ENCODE assay signal across 8 mouse cellular contexts in genomic region chr1:190168761-190169671, GRCm38 (mm10). TPM values are rescaled to one million over a fixed set of nuclear protein-coding genes. Genes with fewer than 3 reads are reported as not detected.
DNase-seq lines count a peak whose midpoint lies in the region; ATAC-seq and TF ChIP-seq lines count a peak whose summit lies in the region.

No protein-coding gene starts in this region.

- no peak for TF ChIP-seq CTCF in testis, adult 2 months (IDR thresholded peaks at IDR 0.05; ENCODE audit: control insufficient read depth, insufficient read depth, insufficient replicate concordance, low read depth, low read length)
- no peak for TF ChIP-seq CTCF in liver, postnatal 0 days (IDR thresholded peaks at IDR 0.05; ENCODE audit: low read depth)

- H3K27ac ChIP-seq in testis, adult 2 months (ENCODE audit: control insufficient read depth, insufficient read depth, low read depth, low read length) = no peak overlapping the region
- no peak overlapping the region; the same call in 1 of the 2 replicates for H3K27ac ChIP-seq in embryonic facial prominence, embryonic 14.5 days (replicated peaks; ENCODE audit: low read depth, low read length)
- H3K27ac ChIP-seq in hindbrain, embryonic 15.5 days (replicated peaks) = peak overlapping the region; percentile 83
- H3K27ac ChIP-seq in liver, postnatal 0 days (ENCODE audit: low read depth) = peak overlapping the region; percentile 90

- DNase-seq in testis, postnatal 14 days (ENCODE audit: low spot score) = no peak
- peak; percentile 63 for DNase-seq in embryonic facial prominence, embryonic 14.5 days (ENCODE audit: low spot score)
- peak; percentile 40 for DNase-seq in liver, postnatal 0 days
- DNase-seq in frontal cortex, postnatal 25 days (ENCODE audit: low spot score in 2 of 2) = no peak
- no peak for DNase-seq in c-Kit-positive CD71-positive TER-119-positive erythroid progenitor cells, embryonic 14.5 days (ENCODE audit: low spot score)
- no peak for DNase-seq in ovary, adult 18-20 months (ENCODE audit: low spot score)

- H3K9me3 ChIP-seq in embryonic facial prominence, embryonic 14.5 days (ENCODE audit: control insufficient read depth, low read length) = no peaks in the 10 kb centered on the region
- no peaks in the 10 kb centered on the region for H3K9me3 ChIP-seq in hindbrain, embryonic 15.5 days
- H3K9me3 ChIP-seq in liver, postnatal 0 days (ENCODE audit: low read length) = no peaks in the 10 kb centered on the region

- H3K4me1 ChIP-seq in testis, adult 2 months (ENCODE audit: control insufficient read depth, insufficient read depth, low read length) = peaks cover 9% of the 10 kb centered on the region
- peaks cover 8% of the 10 kb centered on the region for H3K4me1 ChIP-seq in embryonic facial prominence, embryonic 14.5 days (ENCODE audit: control insufficient read depth, insufficient read depth, low read length)
- H3K4me1 ChIP-seq in hindbrain, embryonic 15.5 days (replicated peaks) = peaks cover 52% of the 10 kb centered on the region
- peaks cover 2% of the 10 kb centered on the region; the same call in 1 of the 2 replicates for H3K4me1 ChIP-seq in liver, postnatal 0 days (ENCODE audit: insufficient read depth)

- no peak for TF ChIP-seq POLR2A in testis, adult 2 months (IDR thresholded peaks at IDR 0.05; ENCODE audit: control insufficient read depth, low read depth, low read length)

- H3K9ac ChIP-seq in embryonic facial prominence, embryonic 14.5 days (ENCODE audit: low read depth, low read length) = peak overlapping the region; percentile 62
- peak overlapping the region; percentile 57 for H3K9ac ChIP-seq in hindbrain, embryonic 15.5 days
- H3K9ac ChIP-seq in liver, postnatal 0 days (replicated peaks) = peak overlapping the region; percentile 80

- peak overlapping the region; percentile 40 for H3K4me3 ChIP-seq in testis, adult 2 months (ENCODE audit: control insufficient read depth, low read depth, low read length)
- H3K4me3 ChIP-seq in embryonic facial prominence, embryonic 14.5 days (ENCODE audit: low read depth, low read length) = peak overlapping the region; percentile 53
- H3K4me3 ChIP-seq in hindbrain, embryonic 15.5 days = peak overlapping the region; percentile 62
- peak overlapping the region; percentile 65 for H3K4me3 ChIP-seq in liver, postnatal 0 days (ENCODE audit: low read depth, low read length)

- H3K36me3 ChIP-seq in testis, adult 2 months (ENCODE audit: control insufficient read depth, insufficient read depth, low read length) = no peaks in the 10 kb centered on the region
- no peaks in the 10 kb centered on the region for H3K36me3 ChIP-seq in embryonic facial prominence, embryonic 14.5 days (ENCODE audit: control insufficient read depth, insufficient read depth, low read length)
- H3K36me3 ChIP-seq in hindbrain, embryonic 15.5 days = no peaks in the 10 kb centered on the region
- H3K36me3 ChIP-seq in liver, postnatal 0 days (replicated peaks; ENCODE audit: insufficient read depth, low read length) = no peaks in the 10 kb centered on the region

- peak; percentile 26 for ATAC-seq in embryonic facial prominence, embryonic 14.5 days (ENCODE audit: low read depth)
- ATAC-seq in hindbrain, embryonic 15.5 days (ENCODE audit: low FRiP score, low read depth) = peak; percentile 57
- ATAC-seq in liver, postnatal 0 days = peak; percentile 33

- WGBS in embryonic facial prominence, embryonic 14.5 days = under 1% methylated on average over 42 of the region's 51 CpGs
- WGBS in hindbrain, embryonic 15.5 days = under 1% methylated on average over 50 of the region's 51 CpGs
- under 1% methylated on average over 51 of the region's 51 CpGs for WGBS in liver, postnatal 0 days (ENCODE audit: insufficient replicate concordance)

- no peak for TF ChIP-seq EP300 in liver, postnatal 0 days (IDR thresholded peaks at IDR 0.05; ENCODE audit: low read depth)

- H3K27me3 ChIP-seq in testis, adult 2 months (ENCODE audit: control insufficient read depth, insufficient read depth, low read length) = no peaks in the 10 kb centered on the region; the same call in 1 of the 2 replicates
- H3K27me3 ChIP-seq in embryonic facial prominence, embryonic 14.5 days (replicated peaks; ENCODE audit: control insufficient read depth, insufficient read depth, low read length) = peaks cover 77% of the 10 kb centered on the region
- peaks cover 4% of the 10 kb centered on the region; the same call in 1 of the 2 replicates for H3K27me3 ChIP-seq in hindbrain, embryonic 15.5 days
- H3K27me3 ChIP-seq in liver, postnatal 0 days (ENCODE audit: insufficient read depth, low read length) = peaks cover 31% of the 10 kb centered on the region

- H3K4me2 ChIP-seq in embryonic facial prominence, embryonic 14.5 days (ENCODE audit: low read depth, low read length) = peak overlapping the region; percentile 79
- peak overlapping the region; percentile 82 for H3K4me2 ChIP-seq in hindbrain, embryonic 15.5 days
- peak overlapping the region; percentile 75 for H3K4me2 ChIP-seq in liver, postnatal 0 days (ENCODE audit: low read depth, low read length)

RNA-seq across cellular contexts. Expression of gene Prox1, which starts 1.5 kb away (rescaled TPM):
- 7.0 and 7.8 TPM in 2 replicates for polyA plus RNA-seq in testis, adult 2 months (2012; rRNA removed)
- 4.3 and 4.4 TPM in 2 replicates for polyA plus RNA-seq in embryonic facial prominence, embryonic 14.5 days (2014; fragmentation: Nextera tagmentation; extraction: Ambion mirVana)
- polyA plus RNA-seq in hindbrain, embryonic 15.5 days (2015; fragmentation: Nextera tagmentation; extraction: Ambion mirVana) = 6.2 and 6.9 TPM in 2 replicates
- polyA plus RNA-seq in liver, postnatal 0 days (2015; fragmentation: Nextera tagmentation; extraction: Ambion mirVana) = 10.0 and 11.8 TPM in 2 replicates

Comparison
In these comparisons a context has a peak if more than half of its experiments do, and no peak if none do; other contexts are left out.
1. H3K27ac ChIP-seq: peak in hindbrain, embryonic 15.5 days (single experiment) and liver, postnatal 0 days (single experiment); none in testis, adult 2 months (single experiment) and embryonic facial prominence, embryonic 14.5 days (single experiment).
2. DNase-seq: peak in embryonic facial prominence, embryonic 14.5 days (single experiment) and liver, postnatal 0 days (single experiment); none in testis, postnatal 14 days (single experiment), frontal cortex, postnatal 25 days (0 of 2), c-Kit-positive CD71-positive TER-119-positive erythroid progenitor cells, embryonic 14.5 days (single experiment) and ovary, adult 18-20 months (single experiment).
3. Peak in every context shown above with its lines, with median percentiles within 50 percentile points of each other: H3K4me3 ChIP-seq, ATAC-seq, H3K4me2 ChIP-seq and H3K9ac ChIP-seq.